Mouse (Mus musculus) ES-E14 (cell line): ENCODE data around the gene Setd4. TPM values are rescaled to one million over a fixed set of nuclear protein-coding genes. Genes with fewer than 3 reads are reported as not detected.
"Not testable (repeated sequence)": the region's sequence is repeated elsewhere in the genome, so short reads cannot be mapped to it uniquely, and the experiment has no call there.

Experiments
- DNase-seq: peaks from one replicate; pipeline ENCODE4 v3.0.0-alpha.2; 2013; ENCODE audit warnings: low read depth, low spot score
- H3K27ac ChIP-seq: 2 replicates; pipeline ENCODE4 v1.5.1; 2012; ENCODE audit warnings: low read depth, mild to moderate bottlenecking, low read length, moderate library complexity, mixed read lengths; ENCODE audit not compliant: poor library complexity, insufficient read depth, severe bottlenecking
- H3K36me3 ChIP-seq: 2 replicates; pipeline ENCODE4 v1.6.1; 2012; ENCODE audit warnings: mild to moderate bottlenecking, low read length, moderate library complexity, mixed read lengths; ENCODE audit not compliant: control insufficient read depth, poor library complexity, insufficient read depth, severe bottlenecking
- H3K4me1 ChIP-seq, 2 experiments: fragments of 150-350 bp in 1 of 2; sonication (generic) in 1 of 2; 2 replicates each; pipeline ENCODE4 v1.6.1; 2012; ENCODE audit warnings: low read length in 2 of 2, mild to moderate bottlenecking in 1 of 2, mixed read lengths in 1 of 2; ENCODE audit not compliant: control insufficient read depth in 2 of 2, insufficient read depth in 2 of 2, poor library complexity in 1 of 2
- H3K4me3 ChIP-seq, 2 experiments: fragments of 150-350 bp in 1 of 2; sonication (generic) in 1 of 2; 2 replicates each; pipeline ENCODE4 v1.5.1; 2012; ENCODE audit warnings: low read length in 2 of 2, low read depth in 1 of 2, mild to moderate bottlenecking in 1 of 2, mixed read lengths in 1 of 2; ENCODE audit not compliant: insufficient read depth in 1 of 2, poor library complexity in 1 of 2, severe bottlenecking in 1 of 2
- H3K9ac ChIP-seq: 2 replicates; pipeline ENCODE4 v1.6.1; 2012; ENCODE audit warnings: low read depth, mild to moderate bottlenecking, low read length, mixed read lengths; ENCODE audit not compliant: poor library complexity, insufficient read depth, severe bottlenecking
- H3K9me3 ChIP-seq: fragments of 150-350 bp; sonication (generic); 2 replicates; pipeline ENCODE4 v1.6.1; 2012; ENCODE audit warnings: low read depth, mild to moderate bottlenecking, low read length; ENCODE audit not compliant: control insufficient read depth, insufficient read depth
- CHD2 ChIP-seq: IDR thresholded peaks from 2 replicates; pipeline ENCODE4 v1.6.1; 2014; ENCODE audit warnings: mild to moderate bottlenecking, low read depth, low read length, inconsistent platforms
- HCFC1 ChIP-seq: IDR thresholded peaks from 2 replicates; pipeline ENCODE4 v1.6.1; 2012; ENCODE audit warnings: low read length, inconsistent platforms, borderline replicate concordance; ENCODE audit not compliant: insufficient read depth
- MAFK ChIP-seq: IDR thresholded peaks from 2 replicates; pipeline ENCODE4 v1.6.1; 2014; ENCODE audit warnings: mild to moderate bottlenecking, low read depth, low read length, inconsistent platforms; ENCODE audit not compliant: insufficient read depth
- ZC3H11A ChIP-seq: IDR thresholded peaks from 2 replicates; pipeline ENCODE4 v1.6.1; 2012; ENCODE audit warnings: low read depth, mild to moderate bottlenecking, inconsistent platforms, low read length, borderline replicate concordance
- ZNF384 ChIP-seq: IDR thresholded peaks from 2 replicates; pipeline ENCODE4 v1.6.1; 2012; ENCODE audit warnings: low read depth, low read length, inconsistent platforms
- in situ Hi-C, 2 experiments: fragments of 600-800 bp; cut with MboI; formaldehyde crosslinking; loops; one replicate each; pipeline ENCODE4 v1.15.1; 2025; ENCODE audit warnings: low sequenced_read_pairs in 2 of 2, inconsistent platforms in 1 of 2; ENCODE audit not compliant: unreplicated experiment in 2 of 2
- total RNA-seq: library from RNA; depleted of rRNA; stranded (reverse); fragments of 300-350 nt; gene quantifications from 2 replicates; pipeline ENCODE4 v1.2.3, GENCODE M21; 2012

Setd4 gene
- total RNA-seq, 1 experiment, result 27.5 TPM

DNA sequence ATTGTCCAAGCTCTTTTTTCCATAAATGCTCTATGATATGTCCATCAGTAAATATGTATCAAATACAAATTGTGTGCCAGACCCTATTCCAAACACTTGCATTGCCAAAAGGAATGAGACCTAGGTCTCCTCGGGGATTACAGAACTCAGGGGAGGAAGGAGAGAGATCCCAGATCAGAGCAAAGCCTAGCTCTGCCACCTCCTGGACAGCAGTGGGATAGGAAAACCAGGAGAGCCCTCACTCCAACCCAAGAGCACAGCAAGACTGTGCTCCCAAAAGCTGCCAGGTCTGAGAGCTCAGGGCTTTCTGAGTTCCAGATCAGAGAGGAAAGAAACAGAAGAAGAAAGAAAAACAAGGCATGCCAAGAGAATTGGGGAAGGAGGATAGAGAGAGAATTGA, 22.9 kb upstream of the Setd4 start:
- Histone ChIP-seq H3K9ac (no peak overlapping the region), H3K9me3 (no peaks in the 10 kb centered on the region), H3K36me3 (no peaks in the 10 kb centered on the region), H3K4me3 (no peak overlapping the region), H3K4me1 (no peaks in the 10 kb centered on the region), H3K27ac (no peak overlapping the region)
- TF ChIP-seq MAFK, result no peak
- no peak for TF ChIP-seq CHD2
- no peak for TF ChIP-seq ZNF384
- no peak for TF ChIP-seq ZC3H11A
- TF ChIP-seq HCFC1, result no peak
- peak; percentile 24 for DNase-seq
- in situ Hi-C loops, result no loop called here

DNA sequence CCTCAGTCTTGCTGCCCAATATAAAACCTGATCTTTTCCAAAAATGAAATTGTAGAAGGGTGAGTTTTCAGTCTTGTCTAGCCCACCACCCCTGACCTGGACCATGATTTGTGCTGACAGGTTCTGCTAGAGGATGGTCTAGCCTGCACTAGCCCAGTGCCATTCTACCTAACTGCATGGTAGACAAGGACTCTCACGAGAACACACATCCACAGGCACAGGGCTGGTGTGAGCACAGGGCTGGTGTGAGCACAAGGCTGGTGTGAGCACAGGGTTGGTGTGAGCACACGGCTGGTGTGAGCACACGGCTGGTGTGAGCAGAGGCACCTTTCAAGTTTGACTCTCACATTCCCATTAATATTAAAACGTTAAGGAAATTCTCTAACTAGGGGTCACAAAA, 20.8 kb upstream of the Setd4 start:
- Histone ChIP-seq H3K36me3 (no peaks in the 10 kb centered on the region), H3K4me1 (no peaks in the 10 kb centered on the region)
- in situ Hi-C loops, result no loop called here

GRCm38 (mm10) chr16:93623759-93624158, 19.9 kb upstream of the Setd4 start:
- DNase-seq, H3K9me3 ChIP-seq, H3K4me3 ChIP-seq, H3K27ac ChIP-seq, H3K4me1 ChIP-seq, in situ Hi-C loops, H3K36me3 ChIP-seq, H3K9ac ChIP-seq: not testable (repeated sequence)

More for the DNA sequence above, 20.8 kb upstream of the Setd4 start:
- DNase-seq, result no peak
- H3K27ac ChIP-seq, result no peak overlapping the region
- H3K9ac ChIP-seq, result no peak overlapping the region
- H3K9me3 ChIP-seq, result no peaks in the 10 kb centered on the region
- no peak for TF ChIP-seq HCFC1
- TF ChIP-seq CHD2, result no peak
- no peak for TF ChIP-seq MAFK
- no peak for TF ChIP-seq ZC3H11A
- no peak for TF ChIP-seq ZNF384
- H3K4me3 ChIP-seq, result no peak overlapping the region

DNA sequence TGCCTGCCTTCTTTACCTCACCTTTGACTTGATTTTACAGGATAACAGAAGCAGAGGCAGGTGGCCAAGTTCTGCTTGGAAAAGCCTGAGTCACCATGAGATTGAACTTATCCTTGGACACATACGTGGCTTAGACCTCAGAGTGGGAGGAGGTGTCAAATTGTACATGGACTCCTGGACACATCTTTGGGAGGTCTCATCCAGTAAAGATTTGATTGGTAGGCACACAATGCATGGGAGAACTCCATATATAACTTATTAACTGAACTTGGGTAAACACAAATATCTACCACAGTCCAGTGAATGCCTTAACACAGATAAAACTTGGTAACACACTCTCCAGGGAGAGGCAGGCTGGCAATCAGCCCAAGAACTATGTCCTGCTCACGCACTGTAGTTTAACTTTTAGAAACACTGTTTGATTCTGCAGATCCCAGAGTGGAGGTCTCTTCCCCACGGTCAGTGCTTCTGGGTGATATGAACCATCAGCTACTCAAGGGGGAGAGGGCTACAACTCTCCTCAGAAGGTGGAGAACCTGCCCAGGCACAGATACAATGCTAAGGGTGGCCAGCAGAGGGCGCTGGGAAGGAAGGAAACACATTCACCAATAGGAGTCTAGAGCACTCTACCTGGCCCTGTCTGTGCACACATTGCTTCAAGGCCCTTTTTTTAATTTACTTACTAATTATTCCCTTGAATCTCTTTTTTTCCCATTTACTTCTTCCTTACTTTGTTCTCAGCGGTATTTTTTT, 11.4 kb upstream of the Setd4 start:
- Histone ChIP-seq H3K4me1 (no peaks in the 10 kb centered on the region), H3K9ac (no peak overlapping the region), H3K36me3 (no peaks in the 10 kb centered on the region), H3K9me3 (no peaks in the 10 kb centered on the region), H3K27ac (no peak overlapping the region), H3K4me3 (no peak overlapping the region)
- DNase-seq, result peak; percentile 55
- TF ChIP-seq ZC3H11A (no peak), CHD2 (no peak), HCFC1 (no peak), ZNF384 (no peak), MAFK (no peak)
- in situ Hi-C loops, result no loop called here

DNA sequence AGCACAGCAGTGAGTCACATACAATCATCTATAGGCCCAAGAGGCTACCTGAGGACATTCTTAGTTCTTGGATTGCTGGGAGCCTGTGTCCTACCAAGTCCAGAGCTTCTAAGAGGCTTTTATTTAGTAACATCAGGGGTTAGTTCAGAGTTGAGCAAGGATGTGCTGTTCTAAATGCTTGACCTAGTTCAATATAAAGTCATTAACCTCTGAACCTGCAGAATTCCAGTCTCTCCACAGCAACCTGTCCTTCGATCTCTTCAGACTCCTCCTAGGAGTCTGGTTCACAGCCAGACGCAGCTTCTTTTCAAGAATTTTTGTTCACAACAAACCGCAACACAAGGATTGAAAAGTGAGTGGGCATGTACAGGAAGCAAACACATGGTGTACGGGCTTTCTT, 7.1 kb upstream of the Setd4 start:
- Histone ChIP-seq H3K4me3 (no peak overlapping the region), H3K27ac (no peak overlapping the region), H3K36me3 (no peaks in the 10 kb centered on the region), H3K4me1 (no peaks in the 10 kb centered on the region), H3K9me3 (no peaks in the 10 kb centered on the region), H3K9ac (no peak overlapping the region)
- DNase-seq, result no peak
- no peak for TF ChIP-seq ZNF384
- TF ChIP-seq ZC3H11A, result no peak
- TF ChIP-seq MAFK, result no peak
- no peak for TF ChIP-seq HCFC1
- no peak for TF ChIP-seq CHD2
- in situ Hi-C loops, result no loop called here
